Mouse (Mus musculus) right cerebral cortex, postnatal 36 days (tissue): ENCODE measurements around the gene Gnb1.
"Not testable (repeated sequence)": the region's sequence is repeated elsewhere in the genome, so short reads cannot be mapped to it uniquely, and the experiment has no call there.

Experiments
- DNase-seq, 2 experiments: peaks; one replicate each; pipeline ENCODE4 v3.0.0; 2022; ENCODE audit warnings: low spot score in 2 of 2, mixed read lengths in 1 of 2

The Gnb1 gene

DNA sequence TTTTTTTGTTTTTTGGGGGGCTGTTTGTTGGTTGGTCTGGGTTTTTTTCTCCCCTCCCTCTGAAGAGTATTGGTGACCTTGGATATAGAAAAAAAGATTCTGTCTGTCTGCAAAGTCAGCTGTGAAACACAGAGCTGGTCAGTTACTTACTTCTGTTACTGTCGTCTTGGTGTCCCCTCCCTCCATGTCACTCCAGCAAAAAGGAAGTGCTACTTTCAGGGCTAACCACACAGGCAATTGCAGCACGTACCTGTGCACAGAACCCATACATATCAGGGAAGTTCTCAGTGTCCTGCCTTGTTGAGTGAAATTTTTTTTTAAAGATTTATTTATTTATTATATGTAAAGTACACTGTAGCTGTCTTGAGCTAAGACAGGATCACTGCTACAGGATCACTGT, 59.3 kb downstream of the Gnb1 start:
- no peak for DNase-seq

- DNase-seq, result no peak
Observed at GRCm38 (mm10) chr4:155551073-155551472, 59.9 kb downstream of the Gnb1 start.

- DNase-seq, result no peak
Observed at GRCm38 (mm10) chr4:155552917-155553532, 61.9 kb downstream of the Gnb1 start.

DNA sequence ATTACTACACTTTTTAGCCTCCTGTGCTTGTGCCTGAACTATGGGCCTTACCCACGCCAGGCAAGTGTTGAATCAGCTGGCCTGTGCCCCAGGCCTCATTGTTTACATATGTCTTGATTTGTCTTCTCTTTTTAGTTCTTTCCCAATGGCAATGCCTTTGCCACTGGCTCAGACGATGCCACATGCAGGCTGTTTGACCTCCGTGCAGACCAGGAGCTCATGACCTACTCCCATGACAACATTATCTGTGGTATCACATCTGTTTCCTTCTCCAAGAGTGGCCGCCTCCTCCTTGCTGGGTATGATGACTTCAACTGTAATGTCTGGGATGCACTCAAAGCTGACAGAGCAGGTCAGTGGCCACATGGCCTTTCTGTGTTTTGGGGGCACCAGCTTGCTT, 63.7 kb downstream of the Gnb1 start:
- DNase-seq, result no peak

- no peak for DNase-seq
Observed at GRCm38 (mm10) chr4:155555464-155555863, 64.3 kb downstream of the Gnb1 start.

GRCm38 (mm10) chr4:155559454-155559853, 68.3 kb downstream of the Gnb1 start:
- DNase-seq, result no peak

- no peak for DNase-seq
Observed at GRCm38 (mm10) chr4:155560932-155561331, 69.8 kb downstream of the Gnb1 start.

DNA sequence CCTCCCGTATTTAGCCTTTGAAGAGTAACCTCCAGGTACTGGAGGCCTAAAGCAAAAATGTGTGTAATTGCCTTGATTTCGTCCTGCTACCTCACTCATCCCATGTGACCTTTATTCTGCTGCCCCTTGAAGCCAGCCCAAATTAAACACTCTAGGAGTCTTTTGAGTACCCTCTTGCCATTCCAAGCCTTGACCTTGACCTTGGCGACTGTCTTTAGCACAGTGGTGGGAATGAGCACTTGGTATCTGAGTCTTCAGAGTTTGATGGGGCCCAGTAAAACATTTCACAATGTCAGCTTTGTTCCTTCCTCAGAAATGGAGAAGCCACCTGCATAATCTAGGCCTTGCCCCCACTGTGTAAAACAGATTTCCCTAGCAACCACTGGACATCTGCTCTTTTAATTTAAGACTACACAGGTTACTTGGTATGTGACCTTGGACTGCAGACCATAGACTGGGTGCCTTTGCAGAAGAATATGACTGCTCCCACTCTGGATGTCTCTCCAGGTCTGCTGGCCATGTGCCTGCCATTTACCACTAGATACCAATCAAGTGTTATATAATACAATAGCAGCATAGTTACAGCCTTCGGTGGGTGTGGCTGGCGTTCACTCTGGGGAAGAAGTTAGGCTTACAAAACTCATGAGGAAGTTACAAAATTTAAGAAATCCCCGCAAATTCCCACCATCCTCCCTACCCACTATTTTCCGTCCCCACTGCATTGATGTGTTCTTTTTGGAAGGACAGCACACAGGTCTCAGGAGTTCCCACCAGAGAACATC, 70.7 kb downstream of the Gnb1 start, which contains the start of gene Nadk:
Gene Nadk, plus strand, starts transcription at position 718 of the 782 bp plus-strand sequence.
- DNase-seq, result no peak

DNA sequence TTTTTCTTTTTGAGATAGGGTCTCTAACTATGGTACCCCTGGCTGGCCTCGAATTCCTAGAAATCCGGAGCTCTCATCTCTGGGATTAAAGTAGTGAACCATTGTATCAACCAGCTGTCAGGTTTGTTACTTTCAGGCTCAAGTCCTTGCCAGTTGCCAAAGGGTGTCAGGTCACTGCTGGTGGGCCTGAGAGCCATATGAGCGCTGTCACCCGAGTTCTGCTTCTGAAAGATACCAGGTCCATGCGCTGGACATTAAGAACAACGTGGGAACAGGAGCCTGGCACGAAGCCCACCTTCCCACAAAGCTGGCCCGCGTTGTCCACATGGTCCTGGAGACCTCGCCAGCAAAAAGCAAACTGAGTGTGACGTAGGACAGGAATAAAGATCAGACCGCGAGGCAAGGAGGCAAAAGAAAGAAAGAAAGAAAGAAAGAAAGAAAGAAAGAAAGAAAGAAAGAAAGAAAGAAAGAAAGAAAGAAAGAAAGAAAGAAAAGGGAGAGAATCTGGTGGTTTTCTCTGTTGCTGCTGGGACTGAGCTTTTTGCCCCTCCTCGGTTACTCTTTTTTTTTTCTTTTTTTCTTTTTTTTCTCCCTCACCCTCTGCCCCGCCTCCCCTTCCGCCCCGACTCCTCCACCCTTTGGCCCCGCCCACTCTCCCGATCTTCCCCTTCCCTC, 71.7 kb downstream of the Gnb1 start:
- no peak for DNase-seq

DNA sequence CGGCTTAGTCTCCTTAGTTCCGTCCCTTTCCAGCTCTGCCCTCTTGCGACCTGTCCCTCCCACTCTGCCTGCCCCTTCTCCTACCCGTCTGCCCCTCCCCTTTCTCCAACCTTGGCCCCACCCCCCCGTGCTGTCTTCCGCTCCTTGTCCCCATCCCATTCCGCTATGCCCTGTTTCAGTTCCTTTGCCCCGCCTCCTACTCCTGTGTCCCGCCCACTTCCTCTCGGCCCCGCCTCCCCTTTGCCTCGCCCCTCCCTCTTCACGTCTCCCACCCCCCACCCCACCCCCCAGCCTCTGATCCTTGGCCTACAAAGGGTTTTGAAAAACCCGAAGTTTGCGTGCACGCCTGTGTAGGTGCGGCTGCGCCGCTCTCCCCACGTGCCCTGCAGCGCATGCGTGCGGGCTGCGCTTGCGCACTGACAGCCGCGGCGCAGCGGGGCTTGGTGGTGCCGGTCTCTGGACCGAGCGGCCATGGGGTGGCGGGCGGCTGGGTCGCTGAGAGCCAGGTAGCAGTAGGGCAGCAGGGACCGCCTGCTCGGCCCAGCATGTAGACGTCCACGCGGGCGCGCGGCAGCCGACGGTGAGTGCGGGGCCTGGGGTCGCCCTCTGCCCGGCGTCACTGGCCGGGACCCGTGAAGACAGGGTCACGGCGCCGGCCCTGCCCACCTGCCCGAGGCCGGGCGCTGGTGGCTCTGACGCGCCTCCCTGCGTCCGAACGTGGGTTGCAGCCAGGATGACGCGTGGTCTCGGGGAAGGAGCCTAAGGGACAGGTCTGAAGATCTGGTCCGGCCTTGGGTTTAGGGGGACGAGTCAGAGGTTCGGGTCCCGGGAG, 72.5 kb downstream of the Gnb1 start:
- DNase-seq, result peak; percentile 90 to 91

DNA sequence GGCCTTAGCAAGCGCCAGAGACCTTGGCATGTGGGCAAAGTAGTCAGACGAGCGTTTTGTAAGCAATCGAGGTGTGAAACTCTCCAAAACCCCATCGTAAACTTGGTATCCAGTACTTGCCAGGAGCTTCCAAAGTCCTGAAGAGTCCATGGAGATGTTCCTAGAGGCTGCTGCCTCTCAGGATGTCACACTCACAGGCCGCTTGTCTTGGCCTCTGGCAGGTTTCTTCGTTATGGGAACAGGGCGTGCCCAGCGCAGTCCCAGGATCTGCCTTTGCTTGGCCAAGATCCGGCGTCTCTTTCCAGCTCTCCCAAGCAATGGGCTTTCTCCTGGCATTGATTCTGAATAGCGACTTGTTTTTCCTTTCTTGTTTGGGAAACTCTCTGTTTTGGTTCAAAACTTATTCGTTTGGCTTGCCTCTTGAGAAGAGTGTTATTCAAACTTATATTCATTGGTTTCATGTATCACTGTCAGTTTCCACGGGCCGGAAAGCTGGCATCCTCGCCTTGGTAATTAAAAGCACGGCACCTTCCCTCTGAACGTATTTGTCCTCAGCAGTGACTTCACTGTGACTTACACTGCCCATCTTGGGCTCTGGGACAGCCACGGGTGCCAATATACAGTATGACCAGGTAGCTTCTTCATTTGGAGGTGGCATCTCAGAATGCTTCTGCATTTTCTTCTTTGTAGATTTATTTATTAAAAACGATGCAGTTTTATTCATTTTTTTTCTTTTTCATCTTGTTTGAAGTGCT, 73.3 kb downstream of the Gnb1 start:
- no peak for DNase-seq

DNA sequence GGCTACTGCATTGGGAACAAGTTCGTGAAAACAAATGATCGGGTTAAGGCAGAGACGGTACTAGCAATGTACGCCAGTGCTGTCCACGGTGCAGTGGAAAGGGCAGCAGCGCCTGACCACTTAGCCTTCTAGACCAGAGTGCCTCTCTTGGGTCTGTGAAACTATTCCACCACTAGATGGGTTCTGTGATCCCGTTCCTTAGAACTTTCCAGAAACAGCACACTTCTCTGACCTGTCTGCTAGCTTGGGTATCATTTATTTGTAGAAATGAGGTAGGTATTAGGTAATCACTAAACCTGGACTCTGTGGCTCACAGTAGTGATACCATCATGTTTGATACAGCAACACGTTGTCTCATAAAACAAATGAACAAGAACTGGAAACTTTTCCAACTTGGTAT, 75.4 kb downstream of the Gnb1 start:
- DNase-seq, result no peak

- no peak for DNase-seq
Observed at GRCm38 (mm10) chr4:155568170-155568569, 77.0 kb downstream of the Gnb1 start.

DNA sequence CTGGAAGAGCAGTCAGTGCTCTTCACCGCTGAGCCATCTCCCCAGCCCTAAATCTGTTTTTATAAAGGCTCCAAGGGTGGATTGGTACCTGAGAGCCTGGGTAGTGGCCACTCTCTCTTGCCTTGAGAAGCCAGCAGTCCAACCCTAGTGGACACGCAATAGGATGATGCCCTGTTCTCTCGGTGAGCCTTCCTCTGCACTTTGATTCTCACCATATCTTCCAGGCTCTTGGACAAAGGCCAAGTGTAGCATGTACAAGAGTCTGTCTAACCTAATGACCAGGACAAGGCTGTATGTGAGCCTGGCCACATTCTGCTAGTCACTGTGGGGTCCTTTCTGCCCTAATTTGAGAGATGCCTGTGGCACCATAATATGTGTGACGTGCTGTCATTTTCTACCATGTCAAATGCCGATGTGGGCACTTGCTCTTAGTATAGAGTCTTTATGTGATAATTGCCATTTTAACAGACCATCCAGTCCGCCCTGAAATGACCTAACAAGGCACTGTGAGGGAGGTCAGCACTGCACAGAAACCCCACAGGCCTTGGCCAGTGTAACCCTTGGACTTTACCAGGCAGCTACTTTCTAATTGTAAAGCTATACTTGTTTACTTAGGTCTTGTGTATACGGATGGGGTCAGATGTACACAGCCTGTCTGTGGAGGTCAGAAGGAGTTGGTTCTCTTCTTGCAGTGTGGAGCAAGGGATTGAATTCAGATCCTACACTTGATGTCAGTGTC, 77.6 kb downstream of the Gnb1 start:
- no peak for DNase-seq

GRCm38 (mm10) chr4:155569818-155570217, 78.7 kb downstream of the Gnb1 start:
- DNase-seq, result no peak

DNA sequence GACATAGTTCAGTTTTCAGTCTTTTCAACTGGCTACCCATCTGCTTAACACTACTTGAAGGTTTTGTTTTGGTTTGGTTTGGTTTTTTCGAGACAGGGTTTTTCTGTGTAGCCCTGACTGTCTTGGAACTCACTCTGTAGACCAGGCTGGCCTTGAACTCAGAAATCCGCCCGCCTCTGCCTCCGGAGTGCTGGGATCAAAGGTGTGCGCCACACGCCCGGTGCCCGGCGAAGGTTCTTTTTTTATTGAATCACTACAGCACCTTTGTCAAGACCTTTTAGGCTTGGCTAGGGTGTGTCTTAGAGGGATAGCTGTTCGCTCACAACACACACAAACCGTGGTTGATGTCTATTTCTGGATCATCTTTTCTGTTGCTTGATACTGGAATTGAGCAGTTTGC, 79.2 kb downstream of the Gnb1 start:
- DNase-seq, result not testable (repeated sequence)

- no peak for DNase-seq
Observed at GRCm38 (mm10) chr4:155571442-155571841, 80.3 kb downstream of the Gnb1 start.

GRCm38 (mm10) chr4:155573155-155573554, 82.0 kb downstream of the Gnb1 start:
- DNase-seq, result no peak

DNA sequence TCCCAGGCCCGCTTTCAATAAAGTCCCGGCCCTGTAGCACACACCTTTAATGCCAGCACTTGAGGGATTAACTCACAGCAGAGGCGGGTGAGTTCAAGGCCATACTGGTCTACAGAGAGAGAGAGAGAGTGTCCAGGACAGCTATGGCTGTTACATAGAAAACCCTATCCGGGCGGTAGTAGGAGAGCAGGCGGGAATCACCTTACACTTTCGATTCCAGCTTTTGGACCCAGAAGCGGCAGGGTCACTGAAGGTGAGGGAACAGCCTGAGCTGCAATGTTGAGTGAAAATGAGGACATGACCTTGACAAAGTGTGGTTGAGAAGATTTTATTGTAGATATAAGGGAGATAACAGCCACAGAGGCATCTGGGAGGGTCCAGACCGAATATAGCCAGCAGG, 82.7 kb downstream of the Gnb1 start:
- no peak for DNase-seq

DNA sequence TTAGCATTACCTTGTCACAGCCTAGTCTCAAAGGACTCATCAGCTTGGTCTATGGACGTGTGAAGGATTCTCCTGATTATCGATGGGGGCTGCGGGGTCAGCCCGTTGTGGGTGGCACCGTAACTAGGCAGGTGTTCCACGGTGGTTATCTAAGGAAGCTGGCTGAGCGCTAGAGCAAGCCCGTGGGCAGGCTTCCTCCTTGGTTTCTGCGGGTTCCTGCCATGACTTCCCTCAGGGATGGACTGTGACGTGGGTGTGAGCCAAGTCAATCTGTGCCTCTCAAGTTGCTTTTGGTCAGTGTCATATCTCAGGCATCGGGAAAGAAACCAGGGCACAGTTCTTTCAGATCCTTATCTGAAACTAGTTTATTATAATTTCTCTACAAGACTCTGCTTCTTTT, 83.8 kb downstream of the Gnb1 start:
- DNase-seq, result no peak

GRCm38 (mm10) chr4:155575521-155575920, 84.4 kb downstream of the Gnb1 start:
- no peak for DNase-seq
